Mouse (Mus musculus) brain, embryonic 14.5 days (tissue): ENCODE data around the gene Ndufaf2.

ENCODE experiments used
- CTCF ChIP-seq: fragments of 200-500 bp; IDR thresholded peaks from 2 replicates; pipeline ENCODE4 v1.5.1; 2012; ENCODE audit warnings: inconsistent platforms, mild to moderate bottlenecking, moderate library complexity, borderline replicate concordance; ENCODE audit not compliant: insufficient read depth, insufficient read length; ENCODE audit errors: extremely low read depth
- POLR2A ChIP-seq: fragments of 200-500 bp; IDR thresholded peaks from 2 replicates; pipeline ENCODE4 v1.6.1; 2012; ENCODE audit warnings: mild to moderate bottlenecking, inconsistent platforms, borderline replicate concordance; ENCODE audit not compliant: poor library complexity, insufficient read depth, insufficient read length, severe bottlenecking; ENCODE audit errors: extremely low read depth

GRCm38 (mm10) chr13:108110929-108111328 lies 47.5 kb downstream of the Ndufaf2 start:
- TF ChIP-seq POLR2A: no peak
- no peak for TF ChIP-seq CTCF
